In the genomic region with DNA sequence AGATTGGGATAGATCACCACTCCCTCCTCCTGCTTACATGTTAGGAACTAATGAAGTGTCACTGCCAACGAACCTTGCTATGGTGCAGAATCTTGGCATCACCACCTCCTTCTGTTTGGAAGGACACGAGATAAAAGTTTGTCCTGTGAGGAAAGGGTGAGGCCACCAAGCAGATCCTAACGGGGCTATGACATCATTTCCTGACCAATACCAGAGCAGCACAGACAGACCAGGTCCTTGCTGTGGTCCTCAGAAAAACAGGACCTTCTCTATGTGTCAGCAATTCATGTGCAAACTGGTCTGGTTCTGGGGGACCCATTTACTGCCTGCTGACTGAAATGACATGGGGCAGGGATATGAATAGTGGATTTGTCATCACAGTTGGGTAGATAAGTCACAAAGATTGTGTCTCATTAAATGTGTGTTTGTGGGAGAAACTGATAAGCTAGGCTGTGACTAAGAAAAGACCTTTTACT, we compare ENCODE assay signal across 10 mouse cellular contexts.
DNase-seq lines count a peak whose midpoint lies in the region; ATAC-seq and TF ChIP-seq lines count a peak whose summit lies in the region.
"Had no signal": no experiment of that assay in that cellular context is flagged by ENCODE, and none has a peak within 500 bp of the region (broad histone marks: within the 10 kb centered on the region; RNA-seq: fewer than 3 reads in every experiment).

No protein-coding gene starts in this region.

- H3K4me3 ChIP-seq in heart, embryonic 12.5 days, result no peak overlapping the region
- H3K4me3 ChIP-seq in lung, adult 2 months (replicated peaks; ENCODE audit: extremely low read depth, low read depth, low read length), result no peak overlapping the region
- H3K4me3 ChIP-seq in midbrain, embryonic 13.5 days (replicated peaks), result no peak overlapping the region

- H3K4me2 ChIP-seq in heart, embryonic 12.5 days, result no peak overlapping the region
- no peak overlapping the region for H3K4me2 ChIP-seq in midbrain, embryonic 13.5 days (replicated peaks)

- H3K4me1 ChIP-seq in heart, embryonic 12.5 days (replicated peaks), result peaks cover 27% of the 10 kb centered on the region
- H3K4me1 ChIP-seq in lung, adult 2 months (ENCODE audit: control insufficient read depth, insufficient read depth, low read length), result peaks cover 5% of the 10 kb centered on the region
- H3K4me1 ChIP-seq in midbrain, embryonic 13.5 days (replicated peaks), result no peaks in the 10 kb centered on the region; the same call in 1 of the 2 replicates

- H3K36me3 ChIP-seq in heart, embryonic 12.5 days, result peaks cover 29% of the 10 kb centered on the region
- H3K36me3 ChIP-seq in midbrain, embryonic 13.5 days, result peaks cover 26% of the 10 kb centered on the region

- 14% methylated on average over 3 of the region's 3 CpGs for WGBS in heart, embryonic 12.5 days
- 35% methylated on average over 3 of the region's 3 CpGs for WGBS in lung, adult 2 months
- WGBS in midbrain, embryonic 13.5 days, result 91% methylated on average over 3 of the region's 3 CpGs

- no peak overlapping the region for H3K9ac ChIP-seq in heart, embryonic 12.5 days
- no peak overlapping the region for H3K9ac ChIP-seq in midbrain, embryonic 13.5 days (replicated peaks)

- no peaks in the 10 kb centered on the region for H3K27me3 ChIP-seq in heart, embryonic 12.5 days (replicated peaks)
- no peaks in the 10 kb centered on the region for H3K27me3 ChIP-seq in midbrain, embryonic 13.5 days

- ATAC-seq in heart, embryonic 12.5 days (ENCODE audit: insufficient number of reproducible peaks, low FRiP score), result 0 out of 2 replicates have a peak, but pooled peaks have one; percentile 49
- ATAC-seq in midbrain, embryonic 13.5 days, result no peak
- ATAC-seq: intestine, embryonic 16.5 days had no signal

- no peak for DNase-seq in heart, adult 8-10 months (ENCODE audit: low spot score)
- peak; percentile 38 to 67 for DNase-seq in lung, adult 18-20 months
- no peak for DNase-seq in lung, adult 2 months
- DNase-seq in brain, embryonic 14.5 days (ENCODE audit: low read depth), result peak; percentile 80
- no peak for DNase-seq in cerebellum, postnatal 25 days
- DNase-seq: layer of hippocampus, adult 9-11 months had no signal

- no peaks in the 10 kb centered on the region for H3K9me3 ChIP-seq in heart, embryonic 12.5 days (replicated peaks)
- no peaks in the 10 kb centered on the region for H3K9me3 ChIP-seq in midbrain, embryonic 13.5 days

- TF ChIP-seq POLR2A in lung, adult 2 months (IDR thresholded peaks at IDR 0.05; ENCODE audit: borderline replicate concordance, extremely low read depth, low read depth, low read length), result no peak
- no peak for TF ChIP-seq POLR2A in brain, embryonic 14.5 days (IDR thresholded peaks at IDR 0.05; ENCODE audit: borderline replicate concordance, extremely low read depth, insufficient read depth, insufficient read length, poor library complexity, severe bottlenecking)

- peak overlapping the region; percentile 42; the same call in 1 of the 2 replicates for H3K27ac ChIP-seq in heart, embryonic 12.5 days (ENCODE audit: poor library complexity, severe bottlenecking)
- no peak overlapping the region for H3K27ac ChIP-seq in midbrain, embryonic 13.5 days
- H3K27ac ChIP-seq: kidney, postnatal 0 days had no signal

- TF ChIP-seq CTCF in lung, adult 2 months (IDR thresholded peaks at IDR 0.05; ENCODE audit: insufficient read depth, low read length), result no peak
- TF ChIP-seq CTCF in brain, embryonic 14.5 days (IDR thresholded peaks at IDR 0.05; ENCODE audit: borderline replicate concordance, extremely low read depth, insufficient read depth, insufficient read length), result no peak

Comparison
In these comparisons a context has a peak if more than half of its experiments do, and no peak if none do; other contexts are left out.
1. DNase-seq: peak in lung, adult 18-20 months (2 of 2) and brain, embryonic 14.5 days (single experiment); none in heart, adult 8-10 months (single experiment), lung, adult 2 months (single experiment) and cerebellum, postnatal 25 days (0 of 2).